Mouse (Mus musculus): ENCODE data around the gene Taf15.

DNA sequence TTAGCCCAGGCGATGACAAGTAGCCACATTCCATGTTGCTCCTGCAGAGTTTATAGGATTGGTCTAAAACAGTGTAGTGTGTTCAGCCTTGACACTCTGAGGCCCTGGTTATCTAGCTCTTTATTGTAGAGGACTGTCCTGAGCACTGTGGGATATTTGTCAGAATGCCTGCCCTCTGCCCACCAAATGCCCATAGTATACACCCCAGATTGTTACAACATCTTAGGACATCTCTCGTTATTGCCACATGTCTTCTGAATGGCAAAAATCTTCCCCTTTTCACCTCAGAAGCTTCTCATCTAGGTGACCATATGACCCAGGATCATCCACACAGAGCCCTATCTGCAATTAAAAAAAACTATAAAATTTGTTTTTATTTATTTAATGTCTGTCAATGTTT is 40.4 kb upstream of the Taf15 start:
- TF ChIP-seq POLR2A (IDR thresholded peaks at IDR 0.05; ENCODE audit: low read depth, low read length) (no peak), CTCF (IDR thresholded peaks at IDR 0.05; ENCODE audit: extremely low read depth, insufficient read length, insufficient replicate concordance, low read depth, low read length) (no peak)

All from small intestine, adult 2 months (tissue).